Mouse (Mus musculus) urinary bladder, postnatal 25 days (tissue): Measurements from ENCODE around the gene Ak7.

ENCODE experiments used
- DNase-seq: peaks from one replicate; pipeline ENCODE4 v3.0.0; 2022; ENCODE audit warnings: low spot score

Gene Ak7

DNA sequence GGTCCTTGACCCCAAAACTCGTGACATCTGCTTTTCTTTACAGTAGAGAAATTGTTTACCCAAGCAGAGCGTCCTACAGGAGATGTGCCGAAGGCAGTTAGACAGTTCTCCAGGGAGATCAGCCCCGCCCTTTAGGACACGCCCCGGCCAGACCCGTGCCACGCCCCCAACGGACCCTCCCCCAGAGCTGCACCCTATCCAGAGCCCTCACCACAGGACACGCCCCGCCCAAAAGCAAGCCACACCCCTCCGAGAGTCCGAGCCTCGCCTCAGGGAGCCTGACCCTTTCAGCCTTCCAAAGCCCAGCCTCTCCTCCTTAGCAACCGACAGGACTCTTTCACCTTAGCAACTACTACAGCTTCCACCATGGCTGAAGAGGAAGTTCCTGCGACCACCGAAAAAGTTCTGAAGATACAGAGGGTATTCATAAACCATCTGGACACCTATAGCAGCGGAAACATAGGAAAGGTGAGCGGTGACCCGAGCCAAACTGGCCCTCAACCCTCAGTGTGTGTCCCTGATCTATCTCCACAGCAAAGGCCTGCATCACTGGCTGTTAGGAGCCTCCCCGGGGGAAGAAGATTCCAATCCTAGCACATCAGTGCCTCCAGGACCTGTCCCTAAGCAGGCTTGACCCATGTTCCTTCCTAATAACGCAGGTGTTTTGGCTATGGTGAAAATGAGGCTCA lies at the start of gene Ak7:
Gene Ak7 (plus strand): TSS at position 178 of the 689 bp plus-strand sequence.
- peak; percentile 44 for DNase-seq

DNA sequence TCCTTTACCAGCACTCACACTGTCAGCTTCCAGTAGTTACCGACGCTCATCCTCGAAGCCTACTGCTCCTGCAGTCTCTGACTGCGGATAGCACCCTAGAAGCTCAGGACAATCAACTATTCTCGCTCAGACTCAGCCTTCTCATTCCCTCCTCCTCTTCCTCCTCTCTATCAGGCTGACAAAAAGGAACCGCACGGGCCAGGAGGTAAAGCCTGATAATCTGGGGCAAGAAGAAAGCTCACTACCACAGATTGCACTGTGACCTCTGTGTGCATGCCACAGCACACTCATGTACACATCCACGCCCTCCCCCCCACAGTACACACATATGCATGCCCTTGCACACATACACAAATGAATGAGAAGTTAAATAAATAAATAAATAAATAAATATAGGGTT lies 29.5 kb upstream of the Ak7 start:
- no peak for DNase-seq

DNA sequence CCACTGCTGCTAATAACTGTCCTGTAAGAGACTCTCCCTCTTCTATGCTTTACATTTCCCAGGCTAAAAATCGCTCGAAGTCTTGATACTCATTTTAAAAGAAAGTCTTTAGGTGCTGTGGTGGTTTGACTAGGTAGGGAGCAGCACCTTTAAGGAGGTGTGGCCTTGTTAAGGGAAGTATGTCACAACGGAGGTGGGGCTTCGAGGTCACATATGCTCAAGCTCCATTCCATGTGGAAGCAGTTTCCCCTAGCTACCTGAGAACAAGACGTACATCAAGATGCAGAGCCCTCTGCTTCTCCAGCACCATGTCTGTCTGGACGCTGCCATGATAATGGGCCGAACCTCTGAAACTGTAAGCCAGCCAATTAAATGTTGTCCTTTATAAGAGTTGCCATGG lies 27.6 kb upstream of the Ak7 start:
- no peak for DNase-seq

DNA sequence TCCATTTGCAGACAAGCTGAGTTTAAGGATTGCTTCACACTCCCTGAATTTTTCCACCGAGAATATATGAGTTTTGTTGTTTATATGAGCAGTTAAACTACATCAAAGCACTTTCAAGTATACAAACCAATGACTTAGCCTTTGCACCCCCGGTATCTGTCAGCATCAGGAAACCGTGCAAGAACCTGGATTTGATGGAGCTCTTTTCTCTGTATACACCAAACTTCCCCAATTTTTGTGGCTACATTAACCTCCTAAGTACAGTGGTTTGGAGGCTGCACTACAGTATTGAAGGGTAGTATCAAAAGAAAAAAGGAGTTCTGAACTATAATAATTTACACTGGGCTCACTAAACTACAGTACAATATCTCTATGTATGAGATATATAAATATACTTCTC lies 27.0 kb upstream of the Ak7 start:
- DNase-seq = no peak

DNA sequence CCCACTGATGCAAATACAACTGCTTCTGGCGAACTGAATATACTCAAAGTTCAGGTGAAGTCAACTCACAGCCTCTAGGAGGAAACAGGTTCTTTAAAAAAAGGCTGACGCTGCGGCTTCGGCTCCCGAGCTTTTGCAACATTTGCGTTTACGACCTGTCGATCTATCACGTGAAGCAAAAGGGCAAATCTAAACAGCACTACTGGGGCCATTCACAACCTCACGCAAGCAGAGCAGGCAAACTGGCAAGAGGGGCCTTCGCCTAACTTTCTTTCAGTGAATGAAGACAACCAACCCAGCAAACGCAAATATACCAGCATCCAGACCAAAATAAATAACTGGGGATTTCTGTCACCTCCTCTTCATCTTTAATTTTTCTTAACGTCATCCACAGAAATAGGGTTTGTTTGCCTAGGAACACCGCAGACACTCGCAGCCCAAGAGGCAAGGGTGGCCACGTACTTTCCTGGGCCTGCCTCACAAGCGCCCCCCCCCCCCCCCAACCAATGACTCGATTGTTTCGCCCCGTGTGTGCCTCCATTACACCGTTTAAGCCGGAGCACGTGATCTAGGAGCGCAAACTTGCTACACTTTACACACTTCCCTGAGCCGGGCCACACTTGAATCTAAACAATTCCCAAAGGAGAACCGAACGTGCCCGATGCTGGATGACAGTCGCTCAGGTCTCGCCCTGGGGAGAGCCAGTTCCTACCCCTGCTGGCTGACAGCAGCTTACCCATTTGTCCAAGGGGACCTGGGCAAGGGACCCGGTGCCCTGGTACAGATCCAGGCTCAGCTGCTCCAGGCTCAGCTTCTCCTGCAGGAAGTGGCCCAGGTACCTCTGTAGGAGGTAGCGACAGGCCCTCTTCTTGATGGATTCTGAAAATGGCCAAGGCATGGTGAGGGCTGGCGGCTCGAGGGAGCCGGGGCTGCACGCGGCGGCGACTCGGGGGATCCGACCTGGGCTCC lies 21.6 kb upstream of the Ak7 start, which contains the start of gene Gskip:
Gene Gskip (plus strand): TSS at position 897 of the 969 bp plus-strand sequence.
- DNase-seq = peak; percentile 35

DNA sequence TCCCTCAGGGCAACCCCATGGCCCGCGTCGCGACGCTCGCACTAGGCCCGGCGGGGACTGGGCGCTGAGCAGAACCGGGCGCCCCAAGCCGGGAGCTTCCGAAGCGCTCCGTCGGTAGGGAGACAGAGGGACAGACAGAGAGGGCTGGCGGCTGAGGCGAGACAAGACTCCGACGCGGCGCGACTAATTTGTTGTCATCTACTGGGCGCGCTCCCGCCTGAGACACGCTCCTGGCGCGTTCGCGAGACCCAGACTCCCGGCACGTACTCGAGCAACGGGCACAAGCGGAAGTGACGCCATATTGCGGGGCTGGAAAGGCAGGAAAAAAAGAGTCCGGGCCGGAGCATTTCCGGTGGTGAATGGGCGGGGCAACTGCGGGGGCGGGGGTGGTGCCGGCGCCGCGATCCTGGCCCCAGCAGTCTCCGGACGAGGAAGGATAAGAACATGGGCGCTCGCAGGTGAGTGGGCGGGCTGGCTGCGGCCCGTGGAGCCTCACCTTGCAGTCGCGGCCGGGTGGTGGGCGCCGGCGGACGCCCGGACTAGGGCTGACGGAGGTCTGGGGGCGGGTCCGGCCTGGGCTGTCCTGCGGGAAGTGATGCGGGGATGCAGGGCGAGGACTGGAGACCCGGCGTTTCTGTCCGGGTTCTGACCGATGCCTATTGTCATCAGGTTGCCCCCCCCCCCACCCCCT lies 20.6 kb upstream of the Ak7 start, which contains the start of gene Atg2b:
Gene Atg2b (minus strand): TSS at position 211 of the 691 bp plus-strand sequence.
- peak; percentile 94 for DNase-seq

DNA sequence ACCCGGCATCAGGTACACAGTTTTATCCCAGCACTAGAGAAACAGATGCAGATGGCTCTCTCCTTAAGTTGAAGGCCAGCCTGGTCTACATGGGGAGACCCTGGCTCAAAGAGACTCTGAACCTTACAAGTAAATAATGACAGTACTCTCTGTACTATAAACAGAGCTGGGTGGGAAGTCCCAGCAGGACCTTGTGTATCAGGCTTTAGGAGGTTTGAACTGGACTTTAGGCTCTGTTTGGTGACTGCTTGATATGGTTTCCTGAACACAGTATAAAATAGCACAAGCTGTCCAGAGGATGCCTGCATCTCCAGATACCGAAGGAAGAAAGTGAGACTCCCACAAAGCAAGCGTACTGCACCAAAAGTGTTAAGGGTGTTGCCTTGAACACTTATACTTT lies 19.0 kb upstream of the Ak7 start:
- DNase-seq = no peak

DNA sequence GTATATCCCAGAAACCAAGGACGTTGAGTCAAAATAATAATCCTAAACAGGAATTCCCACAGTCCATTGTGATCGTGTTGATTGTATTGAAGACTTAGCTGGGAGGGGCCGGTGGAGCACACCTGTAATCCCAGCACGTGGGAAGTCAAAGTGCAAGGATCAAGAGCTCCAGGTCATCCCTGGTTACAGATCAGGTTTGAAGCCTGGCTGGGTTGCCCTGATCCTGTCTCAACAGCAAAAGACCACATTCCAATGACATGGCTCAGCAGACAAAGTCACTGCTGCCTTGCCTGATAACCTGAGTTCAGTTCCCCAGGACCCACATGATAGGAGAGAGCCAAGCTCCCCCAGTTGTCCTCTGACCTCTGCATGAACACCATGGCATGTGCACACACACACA lies 18.4 kb upstream of the Ak7 start:
- no peak for DNase-seq

DNA sequence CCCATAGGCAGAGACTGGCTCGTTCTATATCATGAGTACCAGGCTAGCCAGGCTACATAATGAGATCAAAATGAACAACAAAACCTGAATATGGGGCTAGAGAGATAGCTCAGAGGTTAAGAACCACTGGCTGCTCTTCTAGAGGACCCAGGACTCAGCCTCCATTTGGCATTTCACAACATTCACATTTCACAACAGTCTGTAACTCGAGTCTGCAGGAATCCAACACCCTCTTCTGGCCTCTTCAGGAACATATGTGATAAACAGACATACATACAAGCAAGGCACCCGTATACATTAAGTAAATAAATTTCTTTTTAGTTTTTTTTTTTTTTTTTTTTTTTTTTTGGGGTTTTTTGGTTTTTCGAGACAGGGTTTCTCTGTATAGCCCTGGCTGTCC lies 17.2 kb upstream of the Ak7 start:
- no peak for DNase-seq

DNA sequence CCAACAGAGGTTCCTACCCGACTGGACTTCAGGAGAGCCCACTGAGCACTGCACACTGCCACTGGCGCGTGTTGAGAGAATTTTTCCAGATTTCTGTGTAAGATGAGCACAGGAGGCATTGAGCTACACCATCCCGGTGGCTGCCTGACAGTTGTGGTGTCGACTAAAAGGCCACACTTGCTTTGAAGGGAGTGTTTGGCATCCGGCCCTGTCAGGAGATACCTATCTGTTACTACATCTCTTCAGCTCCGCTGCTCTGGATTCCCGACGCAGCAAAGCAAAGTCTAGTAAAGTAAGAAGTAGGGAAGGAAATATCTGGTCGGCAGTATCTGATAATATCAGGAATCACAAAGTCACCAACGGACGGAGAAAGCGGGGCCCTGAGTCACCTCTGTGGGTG lies 16.3 kb upstream of the Ak7 start:
- DNase-seq = no peak

DNA sequence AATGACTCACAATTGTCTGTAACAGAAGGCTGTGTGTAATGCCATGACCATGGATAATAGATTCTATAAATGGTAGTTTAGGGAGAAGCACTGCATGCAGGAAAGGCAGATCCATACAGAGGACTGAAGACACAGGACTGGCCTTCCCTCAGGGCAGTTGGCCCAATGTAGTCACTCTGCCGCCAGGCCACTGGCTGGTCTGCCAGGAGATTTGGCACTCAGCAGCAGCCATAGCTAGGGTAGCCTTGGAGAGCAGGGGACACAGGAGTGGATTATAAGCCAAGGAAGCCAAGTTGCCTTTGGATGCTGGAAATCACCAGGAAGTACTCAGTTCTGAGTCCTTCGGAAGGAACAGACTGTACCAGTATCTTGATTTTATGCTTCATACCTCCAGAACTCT lies 11.8 kb upstream of the Ak7 start:
- no peak for DNase-seq

DNA sequence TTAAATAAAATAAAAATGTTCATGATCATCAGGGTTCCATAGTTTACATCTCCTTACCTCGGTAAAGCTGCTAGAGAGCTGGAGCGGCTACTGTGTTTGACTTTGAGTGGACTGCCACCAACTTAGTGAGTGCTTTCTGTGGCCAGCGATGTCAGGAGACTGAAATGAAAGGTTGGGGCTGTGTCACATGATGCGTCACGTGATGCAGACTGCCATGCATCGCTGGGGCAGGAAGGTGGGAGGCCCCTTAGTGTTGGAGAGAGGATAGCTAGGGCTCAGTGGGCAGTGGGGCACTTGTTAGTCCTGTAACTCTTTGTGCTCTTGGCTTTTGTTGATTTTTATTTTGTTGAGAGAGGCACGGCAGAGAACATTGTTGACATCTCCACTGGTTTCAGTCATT lies 9.9 kb upstream of the Ak7 start:
- DNase-seq = no peak

DNA sequence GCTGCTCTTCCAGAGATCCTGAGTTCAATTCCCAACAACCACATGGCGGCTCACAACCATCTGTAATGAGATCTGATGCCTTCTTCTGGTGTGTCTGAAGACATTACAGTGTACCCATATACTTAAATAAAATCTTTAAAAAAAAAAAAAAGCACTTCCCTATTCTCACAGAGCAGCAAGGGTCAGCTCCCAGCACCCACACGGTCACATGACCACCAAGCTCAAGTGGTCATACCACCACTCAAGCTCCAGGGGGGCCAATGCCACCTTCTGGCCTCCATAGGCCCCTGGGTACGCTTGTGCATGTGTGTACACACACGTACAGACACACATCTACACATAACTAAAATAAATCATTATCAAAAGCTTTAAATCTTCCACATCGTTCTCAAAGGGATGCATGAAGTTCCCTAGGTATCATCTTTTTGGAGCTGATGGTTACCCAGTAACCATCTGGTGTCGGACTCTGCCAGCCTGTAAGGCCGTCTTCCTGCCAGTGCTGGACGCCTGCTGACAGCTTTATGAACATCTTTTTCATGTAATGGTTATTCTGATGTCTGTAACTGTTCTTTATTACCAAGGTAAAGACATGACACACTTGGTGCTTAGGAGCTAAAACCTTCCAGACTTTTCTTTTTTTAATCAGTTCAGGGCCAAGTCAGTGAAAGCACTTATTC lies 8.5 kb upstream of the Ak7 start:
- no peak for DNase-seq

DNA sequence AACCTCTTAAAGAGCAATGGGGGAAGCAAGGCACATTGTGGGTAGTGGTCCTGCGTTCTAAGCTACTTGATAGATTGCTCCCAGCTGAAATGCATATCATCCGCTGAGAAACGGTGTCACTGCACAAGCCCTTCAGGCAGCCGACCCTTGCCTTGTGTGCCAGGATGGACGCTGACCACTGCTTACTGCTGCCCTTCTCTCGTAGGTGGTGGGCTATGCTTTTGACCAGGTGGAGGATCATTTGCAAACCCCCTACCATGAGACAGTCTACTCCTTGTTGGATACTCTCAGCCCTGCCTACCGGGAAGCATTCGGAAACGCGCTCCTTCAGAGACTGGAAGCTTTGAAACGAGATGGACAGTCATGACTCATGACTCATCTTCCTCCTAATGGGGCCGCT lies 5.3 kb upstream of the Ak7 start:
- DNase-seq = no peak

DNA sequence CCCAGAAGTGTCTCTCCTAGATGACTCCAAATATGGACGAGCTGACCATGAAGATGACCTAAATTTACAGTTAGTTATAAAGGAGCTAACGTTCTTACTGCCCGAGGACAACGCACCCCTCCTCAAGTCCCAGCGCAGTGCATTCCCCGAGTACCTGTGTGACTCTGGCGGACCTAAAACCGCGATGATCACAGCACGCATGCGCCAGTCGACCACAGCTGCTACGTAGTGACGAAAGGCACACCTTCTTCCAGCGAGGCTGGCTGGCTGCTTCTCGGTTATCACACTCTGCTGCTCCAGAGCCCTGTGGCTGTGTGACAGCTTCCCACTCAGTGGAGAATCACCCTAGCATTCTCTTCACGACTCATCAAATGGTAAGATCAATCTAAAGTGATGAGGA lies 12.8 kb downstream of the Ak7 start:
- no peak for DNase-seq

DNA sequence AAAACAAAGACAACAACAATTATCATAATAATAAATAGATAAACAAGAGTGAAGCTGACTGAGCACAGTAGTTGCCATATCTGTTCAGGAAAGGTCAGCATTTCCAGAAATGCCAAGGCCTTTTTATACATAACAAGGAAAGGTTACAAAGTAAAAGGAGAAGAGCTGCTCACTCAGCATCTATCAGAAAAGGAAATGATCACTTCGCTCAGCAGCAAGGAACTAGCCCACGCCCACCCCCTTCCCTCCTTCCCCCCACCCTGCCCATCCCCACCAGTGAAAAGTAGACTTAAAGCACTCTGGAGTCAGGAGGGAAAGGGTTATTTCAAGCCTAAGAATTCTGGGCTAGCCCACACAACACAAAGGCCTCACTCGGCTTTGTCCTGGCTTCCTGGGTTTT lies 14.4 kb downstream of the Ak7 start:
- no peak for DNase-seq

DNA sequence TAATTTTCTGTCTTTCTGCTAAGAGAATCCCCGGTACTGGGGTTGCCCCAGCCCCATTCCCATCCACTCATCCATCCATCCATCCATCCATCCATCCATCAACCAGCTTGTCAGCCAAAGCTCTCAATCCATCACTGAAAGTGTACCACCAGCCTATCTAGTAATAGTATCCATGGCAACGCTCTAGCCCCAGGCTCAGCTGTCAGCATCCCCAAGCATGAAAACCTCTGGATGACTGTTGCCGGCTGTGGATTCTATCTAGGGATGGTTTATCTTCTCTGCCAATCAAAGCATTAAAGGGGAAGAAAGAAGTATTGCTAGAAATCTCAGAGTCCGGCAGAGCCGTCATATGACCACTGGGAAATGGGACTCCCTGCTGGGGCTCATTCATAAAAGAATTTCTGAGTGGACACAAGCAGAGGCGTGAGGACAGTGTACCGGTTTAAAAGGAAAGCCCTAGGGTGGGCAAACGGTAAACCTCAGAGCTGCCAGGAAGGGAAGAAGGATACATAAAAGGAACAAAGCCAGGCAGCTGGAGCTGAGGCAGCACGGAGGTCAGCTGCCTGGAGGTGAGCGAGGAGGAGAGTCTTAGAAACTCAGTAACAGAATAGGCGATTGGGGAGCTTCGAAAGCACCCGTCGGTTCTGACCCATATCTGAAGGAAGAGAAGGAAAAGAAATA lies 15.8 kb downstream of the Ak7 start:
- no peak for DNase-seq

DNA sequence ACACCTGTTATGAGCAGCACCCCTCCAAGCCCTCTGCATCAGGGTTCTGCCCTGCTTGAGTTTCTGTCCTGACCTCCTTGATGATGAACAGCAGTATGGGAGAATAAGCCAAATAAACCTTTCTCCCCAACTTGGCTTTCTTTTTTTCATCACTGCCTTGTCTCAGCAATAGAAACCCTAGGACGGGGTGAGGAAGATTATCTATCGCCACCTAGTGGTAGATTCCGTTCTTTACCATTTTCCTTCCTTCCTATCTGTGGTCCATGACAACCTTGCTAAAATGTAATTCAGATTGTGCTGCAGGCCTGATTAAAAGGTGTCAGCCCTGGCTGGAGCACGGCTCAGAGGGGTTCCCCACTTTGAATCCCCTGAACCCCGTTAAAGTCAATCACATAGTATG lies 16.9 kb downstream of the Ak7 start:
- peak; percentile 11 for DNase-seq

DNA sequence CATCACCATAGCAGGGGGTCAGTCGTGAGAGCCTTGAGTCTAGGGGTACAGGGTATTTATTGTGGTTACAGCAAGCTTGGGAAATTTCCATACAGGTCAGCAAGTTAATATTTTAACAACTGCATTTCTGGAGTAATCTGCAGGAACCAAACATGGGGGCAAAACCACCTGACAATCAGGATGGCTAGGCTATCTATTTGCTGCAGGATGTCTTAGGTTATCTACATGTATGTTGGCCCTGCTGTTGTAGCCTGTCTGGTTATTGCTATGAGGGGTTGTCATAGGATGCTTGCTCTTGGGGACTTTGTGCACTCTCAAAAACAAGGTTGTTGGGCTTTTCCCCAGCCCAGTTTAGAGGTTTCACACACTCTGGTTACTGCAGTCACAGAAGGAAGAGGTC lies 18.8 kb downstream of the Ak7 start:
- DNase-seq = no peak

DNA sequence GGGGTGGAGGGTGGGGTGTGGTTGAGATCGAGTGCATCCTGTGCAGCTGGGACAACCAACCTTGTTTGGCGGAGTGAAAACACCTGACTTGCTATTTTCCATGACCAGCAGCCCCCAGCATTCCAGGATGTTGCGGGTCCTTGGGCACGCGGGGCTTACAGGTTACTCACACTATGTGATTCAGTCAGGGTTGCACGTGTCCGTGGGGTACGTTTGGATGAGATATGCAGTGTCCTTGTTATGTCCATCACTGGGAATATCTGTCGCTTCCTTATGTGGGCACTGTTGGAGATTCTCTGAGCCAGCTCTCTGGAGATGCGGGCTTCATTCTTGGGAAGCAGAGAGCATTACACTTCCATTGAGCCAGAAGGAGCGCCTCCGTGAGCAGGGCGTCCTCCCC lies 20.0 kb downstream of the Ak7 start:
- DNase-seq = no peak

DNA sequence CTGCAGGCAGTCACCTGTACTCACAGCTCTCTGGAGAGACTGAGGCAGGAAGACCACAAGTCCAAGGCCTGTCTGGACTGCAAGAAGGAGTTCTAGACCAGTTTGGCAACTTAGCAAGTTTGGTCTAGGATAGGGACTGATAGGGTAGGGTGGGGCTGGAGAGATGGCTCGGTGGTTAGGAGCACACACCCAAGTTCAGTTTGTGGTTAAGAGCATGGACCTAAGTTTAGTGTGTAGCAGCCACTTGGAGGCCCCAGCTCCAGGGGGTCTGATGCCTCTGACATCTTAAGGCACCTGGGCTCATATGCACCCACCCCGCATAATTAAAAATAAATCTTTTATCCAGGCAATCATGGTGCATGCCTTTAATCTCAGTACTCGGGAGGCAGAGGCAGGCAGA lies 21.5 kb downstream of the Ak7 start:
- DNase-seq = no peak

DNA sequence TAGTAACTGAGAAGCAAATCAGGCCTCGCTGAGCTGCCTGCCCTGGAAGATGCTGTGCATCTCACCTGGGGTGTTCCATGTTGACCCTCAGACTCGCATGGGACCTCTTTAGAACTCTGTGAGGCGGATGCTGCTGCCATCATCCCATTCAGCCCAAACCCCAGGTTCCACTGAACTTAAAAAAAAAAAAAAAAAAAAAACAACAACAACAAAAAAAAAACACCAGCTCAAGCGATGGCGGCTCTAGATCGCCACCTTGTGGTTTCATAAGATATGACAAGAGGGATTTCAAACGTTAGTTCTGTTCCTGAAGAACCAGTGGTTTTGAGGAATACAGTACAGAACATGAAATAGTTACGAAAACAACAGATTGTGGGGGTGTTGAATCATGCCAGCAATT lies 22.2 kb downstream of the Ak7 start:
- peak; percentile 10 for DNase-seq
